Mouse (Mus musculus) adrenal gland, postnatal 10 days (tissue): ENCODE data around the gene Srp14. TPM values are rescaled to one million over a fixed set of nuclear protein-coding genes. Genes with fewer than 3 reads are reported as not detected.

Experiments
- DNase-seq: peaks from one replicate; pipeline ENCODE4 v3.0.0; 2021; ENCODE audit warnings: mixed read lengths
- total RNA-seq, 2 experiments: library from RNA; stranded (reverse); gene quantifications; 2 replicates each; pipeline ENCODE4 v1.2.3; 2021

The Srp14 gene
- total RNA-seq, 2 experiments from 2014 or later: 139 to 146 TPM

DNA sequence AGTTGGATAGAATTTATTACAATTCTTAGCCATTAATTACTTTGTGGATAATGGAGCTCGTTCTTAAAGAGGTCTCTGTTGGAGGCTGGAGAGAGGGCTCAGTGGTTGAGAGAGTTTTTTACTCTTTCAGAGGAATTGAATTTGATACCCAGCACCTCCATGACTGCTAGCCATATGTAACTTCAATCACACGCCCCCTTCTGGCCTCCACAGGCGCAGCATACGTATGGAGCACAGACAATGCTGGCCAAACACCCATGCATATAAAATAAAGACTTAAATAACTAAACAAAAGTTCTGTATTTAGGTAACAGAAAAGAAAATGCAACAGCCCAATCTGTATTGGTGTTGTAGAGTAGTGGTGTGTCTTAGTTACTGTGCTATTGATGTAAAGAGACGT lies 47.9 kb downstream of the Srp14 start:
- peak; percentile 45 for DNase-seq

DNA sequence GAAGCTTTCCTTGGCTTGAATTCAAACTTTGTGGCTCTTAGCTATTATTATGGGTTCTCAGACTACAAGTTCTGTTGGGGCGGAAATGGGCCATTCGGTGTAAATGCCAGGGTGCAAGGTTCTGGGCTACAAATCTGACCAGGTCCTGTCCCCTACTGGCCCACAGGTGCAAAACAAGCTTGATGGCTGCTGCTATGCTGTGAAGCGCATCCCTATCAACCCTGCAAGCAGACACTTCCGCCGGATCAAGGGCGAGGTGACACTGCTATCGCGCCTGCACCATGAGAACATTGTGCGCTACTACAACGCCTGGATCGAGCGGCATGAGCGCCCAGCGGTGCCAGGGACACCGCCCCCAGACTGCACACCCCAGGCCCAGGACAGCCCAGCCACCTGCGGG lies 48.9 kb downstream of the Srp14 start:
- DNase-seq: no peak

DNA sequence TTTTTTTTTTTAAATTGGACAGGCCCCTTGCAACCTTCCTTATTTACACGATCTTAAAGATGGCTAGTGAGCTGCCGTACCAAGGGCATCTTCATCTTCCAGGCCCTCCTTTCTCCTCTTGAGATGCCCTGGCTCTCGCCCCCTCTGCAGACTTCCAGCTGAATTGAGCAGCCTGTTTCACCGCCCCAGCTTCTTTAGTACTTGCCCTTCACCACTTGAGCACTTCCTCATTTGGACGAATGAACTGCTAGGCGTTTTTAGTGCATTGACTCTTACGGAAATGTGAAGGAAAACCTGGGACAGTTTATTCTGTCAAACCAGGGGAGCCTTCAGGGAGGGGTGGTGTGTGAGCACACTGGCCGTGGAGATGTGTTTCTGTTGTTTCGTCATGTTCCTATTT lies 50.2 kb downstream of the Srp14 start:
- no peak for DNase-seq

DNA sequence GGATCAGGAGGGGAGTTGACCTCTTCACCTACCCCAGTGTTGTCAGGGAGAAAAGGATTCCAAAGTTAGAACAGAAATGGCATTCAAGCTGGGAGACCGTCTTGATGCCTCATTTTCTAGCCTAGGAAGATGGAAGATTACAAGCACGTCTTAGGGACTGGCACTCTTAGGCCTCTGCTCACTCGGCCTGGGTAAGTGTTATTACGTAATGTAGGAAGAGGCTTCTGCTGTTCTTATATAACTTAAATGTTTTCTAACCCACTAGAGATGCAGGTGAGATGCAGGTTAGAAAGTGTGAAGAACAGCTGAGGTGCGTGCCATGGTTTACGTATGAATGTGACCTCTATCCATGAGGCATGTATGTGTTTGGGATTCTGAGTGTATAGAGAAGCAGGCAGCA lies 51.2 kb downstream of the Srp14 start:
- DNase-seq: no peak

Other genes starting within 250 kb of the Srp14 start
- gene Fsip1, start 222.7 kb downstream of the Srp14 start, total RNA-seq: under 1 TPM; 0.45 to 0.79 TPM
- gene Gpr176, start 106.3 kb downstream of the Srp14 start, total RNA-seq: 1 to 10 TPM; 2.0 to 2.2 TPM
- 10 to 100 TPM; 15.7 to 19.9 TPM for gene Eif2ak4, start 91.1 kb downstream of the Srp14 start, total RNA-seq
- gene Bmf, start 70.0 kb upstream of the Srp14 start, total RNA-seq: 10 to 100 TPM; 18.6 to 23.1 TPM
- gene Bub1b, start 118.5 kb upstream of the Srp14 start, total RNA-seq: 10 to 100 TPM; 21.6 to 27.2 TPM
- gene Pak6, start 183.6 kb upstream of the Srp14 start, total RNA-seq: 10 to 100 TPM in 1 of 2 experiments, 1 to 10 TPM in 1; 8.0 to 13.6 TPM
- under 1 TPM; 0.09 to 0.15 TPM for gene Ankrd63, start 224.3 kb upstream of the Srp14 start, total RNA-seq
- 1 to 10 TPM; 1.8 to 3.0 TPM for gene Plcb2, start 248.7 kb upstream of the Srp14 start, total RNA-seq